ENCODE assay signal across 14 mouse cellular contexts in genomic region chr3:68593073-68593867, GRCm38 (mm10).
A peak's percentile ranks its signal among the peaks of the same experiment; 100 is the strongest.
DNase-seq lines count a peak whose midpoint lies in the region; ATAC-seq and TF ChIP-seq lines count a peak whose summit lies in the region.
"Had no signal": no experiment of that assay in that cellular context is flagged by ENCODE, and none has a peak within 500 bp of the region (broad histone marks: within the 10 kb centered on the region; RNA-seq: fewer than 3 reads in every experiment).

No protein-coding gene starts in this region.

- no peak overlapping the region for H3K9ac ChIP-seq in heart, adult 2 months (ENCODE audit: low read depth, low read length)
- no peak overlapping the region for H3K9ac ChIP-seq in lung, embryonic 15.5 days
- no peak overlapping the region for H3K9ac ChIP-seq in hindbrain, embryonic 14.5 days
- H3K9ac ChIP-seq in liver, embryonic 13.5 days, result no peak overlapping the region

- no peak for TF ChIP-seq EP300 in heart, adult 2 months (IDR thresholded peaks at IDR 0.05; ENCODE audit: insufficient read depth, low read depth, low read length)

- H3K27ac ChIP-seq in heart, adult 2 months, result peak overlapping the region; percentile 43; the same call in 1 of the 2 replicates
- peak overlapping the region; percentile 77 for H3K27ac ChIP-seq in lung, embryonic 15.5 days
- 0 out of 2 replicates have a peak overlapping the region, but pooled peaks have one; percentile 15 for H3K27ac ChIP-seq in hindbrain, embryonic 14.5 days
- H3K27ac ChIP-seq in liver, embryonic 13.5 days, result peak overlapping the region; percentile 45; the same call in 1 of the 2 replicates

- no peaks in the 10 kb centered on the region for H3K9me3 ChIP-seq in lung, embryonic 15.5 days
- H3K9me3 ChIP-seq in hindbrain, embryonic 14.5 days (ENCODE audit: control insufficient read depth, low read length), result no peaks in the 10 kb centered on the region
- no peaks in the 10 kb centered on the region for H3K9me3 ChIP-seq in liver, embryonic 13.5 days (replicated peaks)

- WGBS in heart, adult 2 months, result 69% methylated on average over 12 of the region's 12 CpGs
- WGBS in lung, embryonic 15.5 days, result 36% methylated on average over 12 of the region's 12 CpGs
- 53% methylated on average over 12 of the region's 12 CpGs for WGBS in hindbrain, embryonic 14.5 days
- WGBS in liver, embryonic 13.5 days (ENCODE audit: insufficient replicate concordance), result 70% methylated on average over 12 of the region's 12 CpGs

- no peak for TF ChIP-seq CTCF in heart, adult 2 months (IDR thresholded peaks at IDR 0.05)

- intact Hi-C loops in heart, adult 2 months (cut with DNase I), result no loop called here
- intact Hi-C loops in heart, postnatal 14 days (cut with DNase I), result no loop called here

- H3K79me2 ChIP-seq in heart, adult 2 months (replicated peaks; ENCODE audit: control insufficient read depth, insufficient read depth, low read length), result peaks cover 6% of the 10 kb centered on the region; the same call in 1 of the 2 replicates

- TF ChIP-seq POLR2A in heart, adult 2 months (IDR thresholded peaks at IDR 0.05; ENCODE audit: insufficient read depth, low read depth, low read length), result no peak

- H3K4me3 ChIP-seq in heart, adult 2 months, result no peak overlapping the region
- H3K4me3 ChIP-seq in lung, embryonic 15.5 days, result no peak overlapping the region
- no peak overlapping the region for H3K4me3 ChIP-seq in hindbrain, embryonic 14.5 days (replicated peaks; ENCODE audit: low read length)
- H3K4me3 ChIP-seq in liver, embryonic 13.5 days (replicated peaks), result no peak overlapping the region

- ATAC-seq in lung, embryonic 15.5 days (ENCODE audit: borderline replicate concordance, extremely low read depth, low FRiP score, low TSS enrichment), result no peak
- no peak for ATAC-seq in hindbrain, embryonic 14.5 days (ENCODE audit: low FRiP score)
- 0 out of 2 replicates have a peak, but pooled peaks have one; percentile 18 for ATAC-seq in liver, embryonic 13.5 days (ENCODE audit: low read depth)
- ATAC-seq in megakaryocyte, adult 5-6 weeks (ENCODE audit: poor library complexity, severe bottlenecking), result no peak
- ATAC-seq in activated CD4-positive, CD25-positive, alpha-beta regulatory T cell, adult 4 months, result no peak

- H3K27me3 ChIP-seq in heart, adult 2 months (ENCODE audit: control insufficient read depth, insufficient read depth, low read length), result no peaks in the 10 kb centered on the region
- no peaks in the 10 kb centered on the region for H3K27me3 ChIP-seq in lung, embryonic 15.5 days
- H3K27me3 ChIP-seq in hindbrain, embryonic 14.5 days (ENCODE audit: control insufficient read depth, insufficient read depth, low read length), result no peaks in the 10 kb centered on the region
- H3K27me3 ChIP-seq in liver, embryonic 13.5 days, result no peaks in the 10 kb centered on the region

- peaks cover 20% of the 10 kb centered on the region for H3K4me1 ChIP-seq in heart, adult 2 months (ENCODE audit: control insufficient read depth, insufficient read depth, low read length)
- H3K4me1 ChIP-seq in lung, embryonic 15.5 days, result peaks cover 47% of the 10 kb centered on the region
- H3K4me1 ChIP-seq in hindbrain, embryonic 14.5 days (replicated peaks; ENCODE audit: control insufficient read depth, insufficient read depth, low read length), result peaks cover 47% of the 10 kb centered on the region
- H3K4me1 ChIP-seq in liver, embryonic 13.5 days (replicated peaks), result peaks cover 5% of the 10 kb centered on the region; the same call in 1 of the 2 replicates

- DNase-seq in heart, adult 2 months, result no peak
- DNase-seq in heart, postnatal 14 days, result no peak
- DNase-seq in lung, adult 18-20 months, result no peak
- no peak for DNase-seq in hindbrain, embryonic 14.5 days (ENCODE audit: low spot score)
- DNase-seq in liver, embryonic 13.5 days, result no peak
- DNase-seq: adrenal gland, adult 2 months; cerebellum, adult 11-12 months; kidney, adult 11 months; lung, postnatal 14 days; thymus, postnatal 36 days had no signal

- H3K4me2 ChIP-seq in lung, embryonic 15.5 days, result 0 out of 2 replicates have a peak overlapping the region, but pooled peaks have one; percentile 12
- H3K4me2 ChIP-seq in hindbrain, embryonic 14.5 days (replicated peaks), result no peak overlapping the region
- H3K4me2 ChIP-seq in liver, embryonic 13.5 days, result 0 out of 2 replicates have a peak overlapping the region, but pooled peaks have one; percentile 15
- H3K4me2 ChIP-seq: heart, embryonic 11.5 days had no signal

- peaks cover 36% of the 10 kb centered on the region for H3K36me3 ChIP-seq in heart, adult 2 months (ENCODE audit: control insufficient read depth, insufficient read depth, low read length)
- H3K36me3 ChIP-seq in lung, embryonic 15.5 days, result no peaks in the 10 kb centered on the region
- peaks cover 14% of the 10 kb centered on the region; the same call in 1 of the 2 replicates for H3K36me3 ChIP-seq in hindbrain, embryonic 14.5 days (replicated peaks; ENCODE audit: control insufficient read depth, insufficient read depth)
- no peaks in the 10 kb centered on the region for H3K36me3 ChIP-seq in liver, embryonic 13.5 days

Comparison
In these comparisons a context has a peak if more than half of its experiments do, and no peak if none do; other contexts are left out.
1. H3K27ac ChIP-seq: peak in every context shown above with its lines; median percentile 77 in lung, embryonic 15.5 days; 45 in liver, embryonic 13.5 days; 43 in heart, adult 2 months; 15 in hindbrain, embryonic 14.5 days.